Mouse (Mus musculus): ENCODE results near the gene Fnbp1.

The Fnbp1 gene

GRCm38 (mm10) chr2:31096119-31096518 is 45.7 kb downstream of the Fnbp1 start:
- no peak for DNase-seq (ENCODE audit: low spot score in 2 of 2)

DNA sequence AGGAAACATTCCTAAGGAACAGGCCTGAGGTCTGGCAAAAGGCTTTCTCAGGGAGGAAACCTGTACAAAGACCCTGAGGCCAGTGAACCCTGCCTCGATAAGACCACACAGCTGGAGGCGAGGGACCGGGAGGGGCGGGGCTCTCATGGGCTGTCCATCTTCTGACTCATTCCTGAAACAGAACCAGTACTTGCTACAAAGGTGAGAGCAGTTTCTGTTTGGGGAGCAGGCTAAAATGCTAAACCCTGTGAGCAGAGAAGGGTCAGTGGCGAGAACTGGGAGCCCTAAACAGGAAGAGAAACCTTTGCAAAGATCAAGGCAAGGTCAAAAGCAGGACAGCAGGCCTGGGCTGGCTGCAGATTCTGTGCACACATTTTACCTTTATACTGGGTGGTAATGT is 47.2 kb downstream of the Fnbp1 start:
- DNase-seq (ENCODE audit: low spot score in 2 of 2), result no peak

DNA sequence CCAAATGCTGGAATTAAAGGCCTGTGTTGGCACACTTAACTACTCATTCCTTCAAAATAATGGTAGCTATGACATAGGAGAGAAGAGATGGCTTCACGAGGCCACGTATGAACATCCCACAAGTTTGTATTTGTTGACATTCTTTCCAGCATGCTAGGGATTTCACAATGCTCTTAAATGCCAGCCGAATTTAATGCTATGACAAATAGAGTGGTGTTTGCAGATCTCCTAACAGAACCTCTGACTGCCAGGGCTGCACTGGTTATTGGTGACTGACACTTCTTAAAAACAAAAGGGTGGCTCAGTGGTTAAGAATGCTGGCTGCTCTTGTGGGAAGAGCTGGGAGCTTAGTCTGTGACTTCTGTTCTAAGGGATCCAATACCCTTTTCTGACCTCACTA is 48.9 kb downstream of the Fnbp1 start:
- DNase-seq (ENCODE audit: low spot score in 2 of 2), result no peak

DNA sequence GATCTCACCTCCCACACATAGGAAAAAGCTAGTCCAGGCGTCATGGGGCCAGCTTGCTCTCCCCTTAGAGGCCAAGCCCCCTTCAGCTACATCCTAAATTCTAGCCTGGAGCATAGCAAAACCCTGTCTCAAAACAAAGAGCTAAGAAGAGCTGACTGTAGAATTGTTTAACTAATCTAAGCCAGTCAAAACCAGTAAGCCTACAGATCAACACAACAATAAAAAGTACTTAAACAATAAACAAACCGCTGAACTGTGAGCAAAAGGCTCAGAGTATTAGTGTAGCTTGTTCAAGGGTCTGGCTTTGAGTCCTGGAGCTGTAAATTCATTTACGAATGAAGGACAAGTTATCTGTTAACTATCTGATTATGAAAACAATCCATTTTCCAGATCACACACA is 50.6 kb downstream of the Fnbp1 start:
- DNase-seq (ENCODE audit: low spot score in 2 of 2), result no peak

DNA sequence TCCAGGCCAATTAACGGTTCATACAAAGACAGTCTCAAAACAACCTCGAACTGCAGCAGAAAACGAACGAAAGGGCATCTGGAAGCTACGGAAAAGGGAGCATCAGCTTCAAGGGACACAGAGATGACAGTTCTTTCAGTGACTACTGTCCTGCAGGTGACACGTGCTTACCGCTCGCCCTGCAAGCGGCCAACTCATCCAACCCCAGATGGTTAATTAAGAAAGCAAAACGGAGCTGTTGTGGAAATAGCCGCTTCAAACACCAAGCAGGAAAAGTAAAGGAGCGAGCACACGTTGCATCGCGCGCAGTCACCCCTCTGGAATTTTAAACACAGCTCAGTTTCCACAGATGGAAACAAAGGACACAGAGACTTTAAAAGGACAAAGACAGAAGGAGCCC is 52.2 kb downstream of the Fnbp1 start:
- DNase-seq (ENCODE audit: low spot score in 2 of 2), result no peak

DNA sequence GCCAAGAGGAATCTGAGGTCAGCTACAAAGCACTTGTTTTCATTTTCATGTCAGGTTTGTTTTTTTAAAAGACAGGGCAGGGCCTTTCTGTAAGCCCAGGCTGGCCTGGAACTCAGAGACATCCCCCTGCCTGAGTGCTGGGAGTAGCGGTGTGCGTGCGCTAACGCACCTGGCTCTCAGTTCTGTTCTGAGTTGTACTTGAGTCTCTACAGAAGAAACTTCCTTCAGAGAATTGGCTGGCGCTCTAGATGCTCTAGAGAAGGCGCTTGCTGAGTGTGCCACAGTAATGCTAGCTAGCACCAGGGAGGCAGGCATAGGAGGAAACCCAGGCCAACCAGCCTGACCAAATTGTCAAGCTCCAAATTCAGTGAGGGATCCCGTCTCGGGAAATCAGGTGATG is 52.9 kb downstream of the Fnbp1 start:
- no peak for DNase-seq (ENCODE audit: low spot score in 2 of 2)

DNA sequence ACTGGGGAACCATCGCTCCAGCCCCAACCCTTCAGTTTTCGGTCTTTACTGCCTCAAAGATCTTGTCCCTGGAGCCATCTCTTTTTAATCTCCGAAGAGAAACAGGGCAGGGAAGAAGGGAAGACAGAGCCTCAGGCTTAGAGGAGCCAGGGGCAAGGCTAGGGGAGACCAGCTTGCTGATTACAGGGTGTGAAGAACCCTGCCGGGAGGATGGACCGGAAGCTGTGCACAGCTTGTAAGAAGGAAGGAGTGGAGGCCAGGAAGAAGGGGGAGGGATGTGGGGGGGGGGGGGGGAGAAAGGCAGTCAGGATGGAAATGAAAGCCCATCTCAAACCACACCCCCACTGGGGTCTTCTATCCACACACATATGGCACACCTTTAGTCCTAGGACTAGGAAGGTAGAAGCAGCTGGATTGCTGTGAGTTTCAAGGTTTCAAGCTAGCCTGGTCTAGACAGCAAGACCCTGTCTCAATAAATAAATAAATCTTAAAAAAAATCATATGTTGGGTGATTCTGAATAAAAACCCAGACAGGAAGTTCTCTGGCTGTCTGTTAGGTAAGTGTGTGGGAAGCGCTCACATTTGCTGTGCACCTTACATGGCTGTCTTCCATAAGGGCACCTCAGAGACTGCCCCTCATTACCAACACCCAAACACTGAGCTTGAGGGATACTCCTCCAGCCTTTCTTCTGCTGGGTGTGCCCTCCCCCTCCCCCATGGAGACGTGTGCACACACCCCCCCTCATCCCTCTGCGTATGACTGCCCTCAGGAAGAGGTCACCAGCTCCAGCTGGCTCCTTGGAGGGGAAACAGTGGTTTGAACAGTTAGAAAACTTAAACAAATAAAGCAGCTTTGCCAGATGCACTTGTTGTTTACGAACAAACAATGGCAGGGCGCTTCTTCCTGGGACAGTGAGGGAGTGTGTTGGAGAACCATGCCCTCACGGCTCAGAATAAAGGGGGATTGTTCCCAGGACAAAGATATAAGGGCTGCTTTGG is 53.8 kb downstream of the Fnbp1 start:
- peak in 1 of 2 experiments; percentile 21 for DNase-seq (ENCODE audit: low spot score in 2 of 2)

- DNase-seq (ENCODE audit: low spot score in 2 of 2), result no peak
These were observed 54.7 kb downstream of the Fnbp1 start for GRCm38 (mm10) chr2:31087085-31087484.

GRCm38 (mm10) chr2:31086543-31086942 is 55.3 kb downstream of the Fnbp1 start:
- DNase-seq (ENCODE audit: low spot score in 2 of 2), result no peak

- no peak for DNase-seq (ENCODE audit: low spot score in 2 of 2)
These were observed 57.5 kb downstream of the Fnbp1 start for GRCm38 (mm10) chr2:31084169-31084850.

DNA sequence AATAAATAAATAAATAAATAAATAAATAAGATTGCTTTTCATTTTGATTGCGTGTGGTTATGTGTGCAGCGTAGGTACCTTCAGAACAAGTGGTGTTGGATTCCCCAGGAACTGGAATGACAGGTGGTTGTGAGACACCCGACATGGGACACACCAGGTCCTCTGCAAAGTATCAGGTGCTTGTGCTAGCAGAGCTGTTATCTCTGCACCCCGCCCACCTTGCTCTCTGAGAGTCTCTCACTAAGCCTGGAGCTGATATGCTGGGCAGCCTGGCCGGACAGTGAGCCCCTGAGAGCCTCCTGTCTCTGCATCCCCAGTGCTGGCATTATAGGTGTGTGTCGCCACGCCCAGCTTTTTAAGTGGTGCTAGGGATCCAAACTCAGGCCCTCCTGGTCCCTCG is 58.4 kb downstream of the Fnbp1 start:
- DNase-seq (ENCODE audit: low spot score in 2 of 2), result no peak

- DNase-seq (ENCODE audit: low spot score in 2 of 2), result no peak
These were observed 59.2 kb downstream of the Fnbp1 start for GRCm38 (mm10) chr2:31082639-31083038.

GRCm38 (mm10) chr2:31081349-31081748 is 60.5 kb downstream of the Fnbp1 start:
- no peak for DNase-seq (ENCODE audit: low spot score in 2 of 2)

DNA sequence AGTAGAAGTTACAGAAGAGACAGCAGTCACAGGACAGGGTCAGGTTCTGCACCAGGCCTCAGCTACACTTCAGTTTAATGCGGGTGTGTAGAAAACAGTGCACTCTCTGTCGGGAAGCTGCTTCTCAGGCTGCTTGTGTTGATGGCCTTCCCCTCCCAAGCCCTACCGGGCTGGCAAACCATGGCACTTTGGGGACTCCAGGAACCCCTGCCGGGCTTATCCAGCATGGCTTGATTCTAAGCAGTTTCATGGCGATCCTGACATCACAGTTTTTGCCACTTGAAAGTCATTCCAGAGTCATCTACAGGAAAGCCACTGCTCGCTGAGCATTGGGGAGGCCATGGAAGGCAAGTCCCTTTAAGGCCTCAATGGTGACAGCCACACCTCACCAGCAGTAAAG is 62.7 kb downstream of the Fnbp1 start:
- DNase-seq (ENCODE audit: low spot score in 2 of 2), result no peak

DNA sequence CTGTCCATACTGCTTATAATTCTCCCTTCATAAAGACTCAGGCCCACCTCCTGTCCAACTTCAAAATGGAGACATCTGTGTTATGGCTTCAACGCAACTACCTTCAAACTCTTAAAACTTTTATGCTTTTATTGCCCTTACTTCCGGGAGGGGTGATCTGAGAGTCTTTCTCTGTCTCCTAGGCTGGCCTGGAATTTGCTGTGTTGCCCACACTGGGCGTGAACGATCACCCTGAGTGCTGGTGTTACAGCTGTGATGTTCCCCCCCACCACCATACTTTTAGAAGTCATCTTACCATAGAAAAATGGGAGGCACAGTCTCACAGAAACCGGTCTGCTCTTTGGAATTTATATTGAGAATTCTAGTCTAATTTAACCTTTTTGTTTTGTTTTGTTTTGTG is 64.2 kb downstream of the Fnbp1 start:
- DNase-seq (ENCODE audit: low spot score in 2 of 2), result no peak

DNA sequence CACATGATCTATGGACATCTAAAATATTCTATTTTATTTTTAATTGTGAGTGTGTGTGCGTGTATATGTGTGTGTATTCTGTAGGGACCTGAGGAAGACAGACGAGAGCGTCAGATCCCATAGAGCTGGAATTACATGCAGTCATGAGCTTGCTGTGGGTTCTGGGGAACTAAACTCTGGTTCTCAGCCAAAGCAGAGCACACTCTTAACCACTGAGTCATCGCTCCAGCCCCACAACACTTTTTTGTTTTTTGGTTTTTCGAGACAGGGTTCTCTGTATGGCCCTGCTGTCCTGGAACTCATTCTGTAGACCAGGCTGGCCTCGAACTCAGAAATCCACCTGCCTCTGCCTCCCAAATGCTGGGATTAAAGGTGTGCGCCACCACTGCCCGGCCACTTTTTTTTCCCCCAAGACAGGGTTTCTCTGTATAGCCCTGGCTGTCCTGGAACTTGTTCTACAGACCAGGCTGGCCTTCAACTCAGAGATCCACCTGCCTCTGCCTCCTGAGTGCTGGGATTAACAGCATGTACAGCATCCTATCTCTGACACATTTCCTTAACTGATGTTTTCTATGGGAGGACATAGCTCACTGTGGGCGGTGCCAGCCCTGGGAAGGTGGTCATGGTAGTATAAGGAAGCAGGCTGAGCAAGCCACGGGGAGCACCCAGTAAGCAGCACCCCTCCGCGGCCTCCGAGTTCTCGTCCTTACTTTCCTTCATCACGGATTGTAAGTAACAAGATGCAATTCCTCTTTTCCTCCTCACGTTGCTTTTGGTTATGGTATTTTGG is 65.3 kb downstream of the Fnbp1 start:
- DNase-seq (ENCODE audit: low spot score in 2 of 2), result no peak

- no peak for DNase-seq (ENCODE audit: low spot score in 2 of 2)
These were observed 66.0 kb downstream of the Fnbp1 start for GRCm38 (mm10) chr2:31075836-31076235.

DNA sequence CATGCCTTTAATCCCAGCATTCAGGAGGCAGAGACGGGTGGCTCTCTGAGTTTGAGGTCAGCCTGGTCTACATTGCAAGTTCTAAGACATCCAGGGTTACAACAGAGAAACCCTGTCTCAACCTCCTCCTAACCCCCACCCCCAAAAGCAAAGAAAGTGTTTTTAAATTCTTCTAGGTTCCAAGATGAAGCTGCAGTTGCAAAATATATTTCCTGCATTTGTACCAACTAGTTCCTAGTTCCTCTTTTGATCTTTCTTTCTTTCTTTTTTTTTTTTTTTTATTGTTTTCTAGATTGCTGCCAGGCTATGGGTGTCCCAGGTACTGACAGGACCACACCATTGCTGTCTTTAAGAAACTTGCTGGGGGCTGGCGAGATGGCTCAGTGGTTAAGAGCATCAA is 66.6 kb downstream of the Fnbp1 start:
- DNase-seq (ENCODE audit: low spot score in 2 of 2), result no peak

- DNase-seq (ENCODE audit: low spot score in 2 of 2), result no peak
These were observed 72.3 kb downstream of the Fnbp1 start for GRCm38 (mm10) chr2:31069506-31069905.

DNA sequence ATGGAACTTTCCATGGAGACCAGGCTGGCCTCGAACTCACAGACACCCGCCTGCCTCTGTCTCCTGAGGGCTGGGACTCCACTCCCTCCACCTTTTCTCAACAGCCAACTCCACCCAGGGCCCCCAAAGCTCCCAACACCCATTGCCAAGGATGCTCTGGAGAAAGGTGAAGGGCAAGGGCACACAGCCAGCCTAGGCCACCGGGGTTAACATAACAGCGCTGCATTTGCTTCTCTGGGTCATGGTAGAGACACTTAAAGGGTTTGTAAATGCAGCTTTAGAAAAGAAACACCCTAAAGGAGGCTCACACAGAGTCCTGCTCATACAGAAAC is 72.7 kb downstream of the Fnbp1 start:
- DNase-seq (ENCODE audit: low spot score in 2 of 2), result no peak

DNA sequence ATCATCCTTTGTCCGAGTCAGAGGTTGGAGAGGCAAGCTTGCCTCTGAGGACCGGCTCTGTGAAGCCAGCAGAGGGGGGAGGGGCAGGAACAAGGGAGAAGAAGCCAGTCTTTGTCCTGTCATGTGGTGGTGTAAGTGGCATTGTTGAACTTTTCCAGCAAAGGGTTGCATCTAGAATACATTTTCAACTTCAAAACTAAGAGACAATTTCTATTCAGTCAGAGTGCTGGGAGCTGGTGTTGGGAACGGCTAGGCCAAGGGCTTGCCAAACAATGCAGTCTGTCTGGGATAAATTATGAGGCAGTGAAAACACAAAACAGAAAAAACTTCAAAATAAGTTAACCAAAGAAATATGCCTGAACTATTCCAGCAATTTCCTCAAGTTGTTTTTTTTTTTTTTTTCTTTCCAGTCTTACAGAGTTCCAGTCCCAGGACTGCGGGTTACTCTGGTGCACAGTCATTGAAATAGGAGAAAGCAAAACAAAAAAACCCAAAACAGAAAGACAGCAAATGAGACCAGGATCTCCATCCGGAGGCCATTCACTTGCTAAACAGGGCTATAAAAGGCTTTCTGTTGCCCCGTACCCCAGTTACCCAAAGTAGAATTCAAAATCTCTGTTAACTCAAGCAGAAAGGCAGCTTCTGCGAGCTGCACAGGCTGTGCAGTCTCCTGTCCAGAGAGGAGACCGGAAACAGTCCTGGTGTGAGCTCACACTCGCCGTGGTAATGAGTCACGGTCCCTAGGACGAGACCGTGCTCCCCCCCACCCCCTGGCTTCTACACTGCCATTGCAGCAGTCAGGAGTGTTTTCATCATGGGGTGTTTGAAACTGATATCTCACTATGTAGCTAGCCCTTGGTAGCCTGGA is 73.3 kb downstream of the Fnbp1 start:
- peak; percentile 36 to 60 for DNase-seq (ENCODE audit: low spot score in 2 of 2)

Measured in frontal cortex, postnatal 36 days (tissue).